Mouse (Mus musculus): ENCODE data around the gene Suz12. TPM values are rescaled to one million over a fixed set of nuclear protein-coding genes. Genes with fewer than 3 reads are reported as not detected.
"Not testable (repeated sequence)": the region's sequence is repeated elsewhere in the genome, so short reads cannot be mapped to it uniquely, and the experiment has no call there.

Gene Suz12
- polyA plus RNA-seq, 1 experiment from 2014 or later, result 30.1 TPM

GRCm38 (mm10) chr11:79963212-79963974 lies 29.5 kb upstream of the Suz12 start:
- H3K36me3 ChIP-seq (ENCODE audit: control insufficient read depth, insufficient read depth, low read length), result peaks cover 8% of the 10 kb centered on the region; the same call in 1 of the 2 replicates
- peak overlapping the region; percentile 66 for H3K4me2 ChIP-seq
- no peaks in the 10 kb centered on the region for H3K27me3 ChIP-seq (replicated peaks; ENCODE audit: control insufficient read depth, insufficient read depth, low read length)
- H3K27ac ChIP-seq (ENCODE audit: low read depth, low read length), result no peak overlapping the region
- peaks cover 3% of the 10 kb centered on the region; the same call in 1 of the 2 replicates for H3K4me1 ChIP-seq (replicated peaks; ENCODE audit: control insufficient read depth, insufficient read depth, low read length)
- peak overlapping the region; percentile 6; the same call in 1 of the 2 replicates for H3K9ac ChIP-seq (ENCODE audit: low read depth, low read length)
- WGBS, result 47% methylated on average over 8 of the region's 8 CpGs
- H3K9me3 ChIP-seq (ENCODE audit: control insufficient read depth, low read length), result no peaks in the 10 kb centered on the region
- ATAC-seq (replicated peaks; ENCODE audit: low FRiP score) (no peak), DNase-seq (ENCODE audit: low spot score) (no peak)
- H3K4me3 ChIP-seq (ENCODE audit: low read depth, low read length), result peak overlapping the region; percentile 84; the same call in 1 of the 2 replicates

DNA sequence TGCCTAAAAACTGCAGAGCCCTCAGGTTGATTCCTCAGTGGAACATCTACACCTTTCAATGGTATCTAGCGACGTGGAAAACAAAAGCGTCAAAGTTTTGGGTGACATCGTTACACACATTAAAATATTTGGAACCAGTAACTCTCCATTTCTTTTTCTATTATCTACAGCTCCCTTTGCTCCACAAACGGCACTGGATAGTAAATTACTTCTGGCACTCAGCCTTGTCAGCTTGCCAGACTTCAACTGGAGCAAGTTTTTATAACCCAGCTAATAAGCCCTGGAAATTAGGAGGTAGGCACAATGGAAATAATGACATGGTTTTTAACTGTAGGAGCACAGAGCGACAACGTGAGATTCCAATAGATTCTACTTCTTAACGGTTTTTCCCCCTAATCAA lies 27.0 kb upstream of the Suz12 start:
- Histone ChIP-seq H3K9me3 (ENCODE audit: control insufficient read depth, low read length) (no peaks in the 10 kb centered on the region), H3K4me2 (no peak overlapping the region)
- 64% methylated on average over 8 of the region's 8 CpGs for WGBS

GRCm38 (mm10) chr11:79967752-79968151 lies 25.2 kb upstream of the Suz12 start:
- ATAC-seq (replicated peaks; ENCODE audit: low FRiP score), result no peak
- 70% methylated on average over 10 of the region's 10 CpGs for WGBS
- DNase-seq (ENCODE audit: low spot score), result no peak
- Histone ChIP-seq H3K27me3 (replicated peaks; ENCODE audit: control insufficient read depth, insufficient read depth, low read length) (peaks cover under 1% of the 10 kb centered on the region; the same call in 1 of the 2 replicates), H3K27ac (ENCODE audit: low read depth, low read length) (no peak overlapping the region), H3K4me3 (ENCODE audit: low read depth, low read length) (no peak overlapping the region), H3K9ac (ENCODE audit: low read depth, low read length) (no peak overlapping the region), H3K36me3 (ENCODE audit: control insufficient read depth, insufficient read depth, low read length) (no peaks in the 10 kb centered on the region), H3K4me1 (replicated peaks; ENCODE audit: control insufficient read depth, insufficient read depth, low read length) (no peaks in the 10 kb centered on the region), H3K4me2 (no peak overlapping the region), H3K9me3 (ENCODE audit: control insufficient read depth, low read length) (no peaks in the 10 kb centered on the region)

More for the DNA sequence above, 27.0 kb upstream of the Suz12 start:
- DNase-seq (ENCODE audit: low spot score), result no peak
- H3K9ac ChIP-seq (ENCODE audit: low read depth, low read length), result no peak overlapping the region
- H3K36me3 ChIP-seq (ENCODE audit: control insufficient read depth, insufficient read depth, low read length), result no peaks in the 10 kb centered on the region
- no peak for ATAC-seq (replicated peaks; ENCODE audit: low FRiP score)
- H3K4me3 ChIP-seq (ENCODE audit: low read depth, low read length), result no peak overlapping the region
- peaks cover 3% of the 10 kb centered on the region; the same call in 1 of the 2 replicates for H3K4me1 ChIP-seq (replicated peaks; ENCODE audit: control insufficient read depth, insufficient read depth, low read length)
- no peak overlapping the region for H3K27ac ChIP-seq (ENCODE audit: low read depth, low read length)
- H3K27me3 ChIP-seq (replicated peaks; ENCODE audit: control insufficient read depth, insufficient read depth, low read length), result no peaks in the 10 kb centered on the region

- ATAC-seq (replicated peaks; ENCODE audit: low FRiP score) (no peak), DNase-seq (ENCODE audit: low spot score) (no peak)
- 15% methylated on average over 8 of the region's 8 CpGs for WGBS
- Histone ChIP-seq H3K9ac (ENCODE audit: low read depth, low read length) (no peak overlapping the region), H3K36me3 (ENCODE audit: control insufficient read depth, insufficient read depth, low read length) (no peaks in the 10 kb centered on the region), H3K4me3 (ENCODE audit: low read depth, low read length) (peak overlapping the region; percentile 46), H3K27ac (ENCODE audit: low read depth, low read length) (no peak overlapping the region), H3K27me3 (replicated peaks; ENCODE audit: control insufficient read depth, insufficient read depth, low read length) (peaks cover 20% of the 10 kb centered on the region), H3K4me2 (peak overlapping the region; percentile 83), H3K9me3 (ENCODE audit: control insufficient read depth, low read length) (no peaks in the 10 kb centered on the region), H3K4me1 (replicated peaks; ENCODE audit: control insufficient read depth, insufficient read depth, low read length) (peaks cover 10% of the 10 kb centered on the region; the same call in 1 of the 2 replicates)
Measured at GRCm38 (mm10) chr11:79973133-79973532, 19.8 kb upstream of the Suz12 start.

DNA sequence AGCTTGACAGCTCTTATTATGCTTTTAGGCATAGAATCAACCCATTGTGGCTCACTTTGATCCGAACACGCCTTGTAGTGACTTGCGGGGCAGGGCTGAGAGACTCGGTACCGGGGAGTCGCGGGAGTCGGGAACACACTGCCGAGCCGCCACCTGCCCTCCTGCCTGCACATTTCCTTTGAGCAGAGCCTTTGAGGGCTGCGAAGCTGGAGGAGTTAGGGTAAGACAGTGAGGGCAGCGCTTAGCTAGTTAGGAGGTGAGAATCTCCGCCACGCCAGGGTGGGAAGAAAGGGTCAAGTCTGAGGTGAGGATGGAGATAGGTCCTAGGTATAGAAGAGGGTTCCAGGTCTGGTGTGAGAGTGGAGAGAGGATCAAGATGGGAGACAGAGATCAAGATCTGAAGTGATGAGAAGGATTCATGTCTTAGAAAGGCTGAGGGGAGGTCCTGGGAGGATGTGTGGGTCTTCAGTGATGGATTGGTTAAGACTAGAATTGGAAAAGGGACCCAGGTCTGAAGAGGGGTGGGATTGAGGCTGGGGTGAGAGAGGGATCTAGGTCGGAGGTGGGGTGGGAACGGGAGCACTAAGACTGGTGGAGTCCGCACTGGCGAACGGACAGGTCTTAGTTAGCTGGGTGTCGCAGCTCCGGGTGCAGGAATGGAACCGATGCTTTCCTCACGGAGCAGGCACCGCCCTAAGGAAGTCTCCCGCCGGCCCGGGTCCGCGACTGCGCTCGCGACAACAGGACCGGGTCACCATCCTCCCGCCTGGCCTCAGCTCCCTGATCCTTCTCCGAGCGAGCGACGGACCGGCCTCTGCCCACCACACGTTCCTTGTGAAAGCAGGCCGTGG lies 19.1 kb upstream of the Suz12 start:
- WGBS, result 2% methylated on average over 41 of the region's 41 CpGs
- Histone ChIP-seq H3K36me3 (ENCODE audit: control insufficient read depth, insufficient read depth, low read length) (no peaks in the 10 kb centered on the region), H3K4me3 (ENCODE audit: low read depth, low read length) (peak overlapping the region; percentile 46), H3K27me3 (replicated peaks; ENCODE audit: control insufficient read depth, insufficient read depth, low read length) (peaks cover 20% of the 10 kb centered on the region), H3K4me1 (replicated peaks; ENCODE audit: control insufficient read depth, insufficient read depth, low read length) (peaks cover 10% of the 10 kb centered on the region; the same call in 1 of the 2 replicates), H3K4me2 (peak overlapping the region; percentile 83), H3K9me3 (ENCODE audit: control insufficient read depth, low read length) (no peaks in the 10 kb centered on the region), H3K9ac (ENCODE audit: low read depth, low read length) (peak overlapping the region; percentile 4; the same call in 1 of the 2 replicates), H3K27ac (ENCODE audit: low read depth, low read length) (no peak overlapping the region)
- DNase-seq (ENCODE audit: low spot score) (peak; percentile 65), ATAC-seq (replicated peaks; ENCODE audit: low FRiP score) (0 out of 2 replicates have a peak, but pooled peaks have one; percentile 41)

GRCm38 (mm10) chr11:79975377-79975776 lies 17.5 kb upstream of the Suz12 start:
- no peak for DNase-seq (ENCODE audit: low spot score)
- no peaks in the 10 kb centered on the region for H3K36me3 ChIP-seq (ENCODE audit: control insufficient read depth, insufficient read depth, low read length)
- peaks cover 10% of the 10 kb centered on the region; the same call in 1 of the 2 replicates for H3K4me1 ChIP-seq (replicated peaks; ENCODE audit: control insufficient read depth, insufficient read depth, low read length)
- no peak overlapping the region for H3K4me2 ChIP-seq
- 71% methylated on average over 2 of the region's 2 CpGs for WGBS
- H3K27me3 ChIP-seq (replicated peaks; ENCODE audit: control insufficient read depth, insufficient read depth, low read length), result peaks cover 20% of the 10 kb centered on the region
- no peak overlapping the region for H3K4me3 ChIP-seq (ENCODE audit: low read depth, low read length)
- ATAC-seq (replicated peaks; ENCODE audit: low FRiP score), result no peak
- H3K9me3 ChIP-seq (ENCODE audit: control insufficient read depth, low read length), result no peaks in the 10 kb centered on the region
- H3K27ac ChIP-seq (ENCODE audit: low read depth, low read length), result no peak overlapping the region
- H3K9ac ChIP-seq (ENCODE audit: low read depth, low read length), result no peak overlapping the region

- H3K9ac ChIP-seq (ENCODE audit: low read depth, low read length), result no peak overlapping the region
- no peak overlapping the region for H3K4me2 ChIP-seq
- H3K4me3 ChIP-seq (ENCODE audit: low read depth, low read length), result no peak overlapping the region
- no peaks in the 10 kb centered on the region for H3K9me3 ChIP-seq (ENCODE audit: control insufficient read depth, low read length)
- no peaks in the 10 kb centered on the region for H3K36me3 ChIP-seq (ENCODE audit: control insufficient read depth, insufficient read depth, low read length)
- H3K27ac ChIP-seq (ENCODE audit: low read depth, low read length), result no peak overlapping the region
- H3K27me3 ChIP-seq (replicated peaks; ENCODE audit: control insufficient read depth, insufficient read depth, low read length), result peaks cover 20% of the 10 kb centered on the region
- 83% methylated on average over 1 of the region's 1 CpGs for WGBS
- ATAC-seq (replicated peaks; ENCODE audit: low FRiP score) (no peak), DNase-seq (ENCODE audit: low spot score) (no peak)
- peaks cover 10% of the 10 kb centered on the region; the same call in 1 of the 2 replicates for H3K4me1 ChIP-seq (replicated peaks; ENCODE audit: control insufficient read depth, insufficient read depth, low read length)
Measured at GRCm38 (mm10) chr11:79976222-79976621, 16.7 kb upstream of the Suz12 start.

DNA sequence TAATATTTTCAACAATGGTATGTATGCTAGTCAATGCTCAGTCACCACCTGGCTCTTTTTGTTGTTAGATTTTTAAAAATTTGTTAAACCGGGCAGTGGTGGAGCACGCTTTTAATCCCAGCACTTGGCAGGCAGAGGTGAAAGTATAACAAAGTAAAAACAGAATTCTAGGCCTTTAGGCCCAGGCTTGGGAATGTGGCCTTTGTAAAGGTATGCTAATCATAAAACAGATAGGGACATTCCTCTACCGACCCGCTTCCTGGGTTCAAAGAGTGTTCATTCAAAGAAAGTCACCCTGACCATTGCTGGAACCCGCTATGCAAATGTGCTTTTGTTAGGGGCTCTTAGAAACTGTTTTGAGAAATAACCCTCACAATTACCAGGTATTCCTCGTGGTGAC lies 16.3 kb upstream of the Suz12 start:
- WGBS, result 86% methylated on average over 6 of the region's 6 CpGs
- not testable (repeated sequence) for H3K9me3 ChIP-seq (ENCODE audit: control insufficient read depth, low read length); DNase-seq (ENCODE audit: low spot score); H3K4me3 ChIP-seq (ENCODE audit: low read depth, low read length); H3K27ac ChIP-seq (ENCODE audit: low read depth, low read length); H3K4me1 ChIP-seq (replicated peaks; ENCODE audit: control insufficient read depth, insufficient read depth, low read length); H3K36me3 ChIP-seq (ENCODE audit: control insufficient read depth, insufficient read depth, low read length); H3K9ac ChIP-seq (ENCODE audit: low read depth, low read length); H3K4me2 ChIP-seq; ATAC-seq (replicated peaks; ENCODE audit: low FRiP score)
- peaks cover 20% of the 10 kb centered on the region for H3K27me3 ChIP-seq (replicated peaks; ENCODE audit: control insufficient read depth, insufficient read depth, low read length)
